Mouse (Mus musculus) heart, adult 18-20 months (tissue): Measurements from ENCODE around the gene Ctps. TPM values are rescaled to one million over a fixed set of nuclear protein-coding genes. Genes with fewer than 3 reads are reported as not detected.

Experiments used
- DNase-seq, 2 experiments: peaks; one replicate each; pipeline ENCODE4 v3.0.0; 2021 to 2022; ENCODE audit warnings: mixed read lengths in 1 of 2
- total RNA-seq, 2 experiments: library from RNA; stranded (reverse); gene quantifications; 2 replicates each; pipeline ENCODE4 v1.2.3; 2021

Ctps gene
- total RNA-seq, 2 experiments from 2014 or later = 25.9 to 28.0 TPM

GRCm38 (mm10) chr4:120571070-120571464, 991 bp upstream of the Ctps start:
- no peak for DNase-seq

- no peak for DNase-seq
Measured at GRCm38 (mm10) chr4:120570438-120571069, 478 bp upstream of the Ctps start.

- DNase-seq = peak in 1 of 2 experiments; percentile 43
Measured at GRCm38 (mm10) chr4:120569025-120569424, 1.1 kb downstream of the Ctps start.

- peak; percentile 37 to 53 for DNase-seq
Measured at GRCm38 (mm10) chr4:120568005-120568404, 2.1 kb downstream of the Ctps start.

- no peak for DNase-seq
Measured at GRCm38 (mm10) chr4:120565726-120566125, 4.3 kb downstream of the Ctps start.

DNA sequence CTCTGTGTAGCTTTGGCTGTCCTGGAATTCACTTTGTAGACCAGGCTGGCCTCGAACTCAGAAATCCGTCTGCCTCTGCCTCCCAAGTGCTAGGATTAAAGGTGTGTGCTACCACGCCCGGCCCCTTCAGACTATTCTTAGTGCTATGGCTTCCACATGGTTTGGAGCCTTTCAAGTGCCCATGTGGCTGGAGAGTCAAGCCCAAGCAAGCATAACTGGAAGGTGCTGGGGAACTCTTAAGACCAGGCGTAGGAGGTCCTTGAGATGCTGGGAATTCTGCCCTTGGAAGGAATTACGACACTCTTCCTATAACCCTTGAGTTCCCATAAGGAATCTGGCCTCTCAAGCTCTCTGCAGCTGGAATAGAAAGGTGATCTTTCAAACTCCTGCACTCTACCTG, 13.5 kb downstream of the Ctps start:
- DNase-seq = no peak

- DNase-seq = no peak
Measured at GRCm38 (mm10) chr4:120544896-120545295, 25.2 kb downstream of the Ctps start.

DNA sequence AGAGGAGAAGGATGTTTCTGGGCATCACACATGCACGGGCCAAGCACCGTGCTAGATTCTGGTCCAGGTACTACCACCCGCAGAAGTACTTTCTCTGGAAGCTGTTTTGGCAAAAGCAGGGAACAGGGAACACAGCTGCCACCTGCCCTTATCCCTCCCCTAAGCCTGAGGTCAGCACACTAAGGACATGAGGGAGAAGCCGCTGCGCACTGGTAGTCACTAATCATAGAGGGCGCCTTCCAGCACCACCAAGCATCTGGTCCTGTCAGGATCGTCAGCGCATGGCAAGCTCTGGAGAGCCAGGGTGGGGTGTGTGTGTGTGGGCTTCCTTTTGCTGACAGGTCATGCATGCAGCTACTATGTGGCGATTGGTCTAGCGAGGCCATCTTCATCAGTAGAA, 31.4 kb downstream of the Ctps start:
- no peak for DNase-seq

GRCm38 (mm10) chr4:120531986-120532385, 38.1 kb downstream of the Ctps start, which contains the start of gene Slfnl1:
Gene Slfnl1, plus strand, starts transcription at chr4:120532231.
- no peak for DNase-seq

DNA sequence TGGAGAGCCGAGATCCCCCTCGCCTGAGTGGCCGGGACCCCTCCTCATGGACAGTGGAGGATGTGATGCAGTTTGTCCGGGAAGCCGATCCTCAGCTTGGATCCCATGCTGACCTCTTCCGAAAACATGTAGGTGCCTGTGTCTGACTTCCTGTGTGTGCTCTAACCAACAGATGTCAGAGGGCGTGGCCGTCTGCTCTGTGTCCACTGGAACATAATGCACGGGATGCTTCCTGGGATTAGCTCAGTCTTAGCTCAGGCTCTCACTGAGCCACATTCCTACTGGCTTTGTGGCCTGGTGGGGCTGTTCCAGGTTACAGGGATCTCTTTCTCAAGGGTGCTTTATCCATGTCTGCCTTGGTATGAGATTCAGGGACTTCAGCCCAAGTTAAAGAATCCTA, 41.9 kb downstream of the Ctps start:
- peak in 1 of 2 experiments; percentile 49 for DNase-seq

GRCm38 (mm10) chr4:120523092-120523491, 47.0 kb downstream of the Ctps start:
- DNase-seq = no peak

DNA sequence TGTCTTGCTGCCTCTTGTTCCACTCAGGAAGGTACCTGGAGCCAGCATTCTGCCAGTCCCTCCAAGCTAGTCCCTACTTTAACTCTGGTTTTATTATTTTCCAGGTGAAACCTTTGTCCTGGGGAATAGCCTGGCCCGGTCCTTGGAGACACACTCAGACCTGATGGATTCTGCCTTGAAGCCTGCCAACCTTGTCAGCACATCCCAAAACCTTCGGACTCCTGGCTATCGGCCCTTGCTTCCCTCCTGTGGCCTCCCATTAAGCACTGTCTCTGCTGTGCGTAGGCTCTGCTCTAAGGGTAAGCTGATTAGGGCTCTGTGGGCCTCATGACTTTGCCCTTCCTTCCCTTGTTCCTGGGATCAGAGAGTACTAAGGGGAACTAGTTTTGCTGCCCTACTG, 47.7 kb downstream of the Ctps start:
- no peak for DNase-seq

- DNase-seq = no peak
Measured at GRCm38 (mm10) chr4:120521761-120522160, 48.3 kb downstream of the Ctps start.

GRCm38 (mm10) chr4:120517335-120517734, 52.7 kb downstream of the Ctps start:
- DNase-seq = peak; percentile 17 to 57

DNA sequence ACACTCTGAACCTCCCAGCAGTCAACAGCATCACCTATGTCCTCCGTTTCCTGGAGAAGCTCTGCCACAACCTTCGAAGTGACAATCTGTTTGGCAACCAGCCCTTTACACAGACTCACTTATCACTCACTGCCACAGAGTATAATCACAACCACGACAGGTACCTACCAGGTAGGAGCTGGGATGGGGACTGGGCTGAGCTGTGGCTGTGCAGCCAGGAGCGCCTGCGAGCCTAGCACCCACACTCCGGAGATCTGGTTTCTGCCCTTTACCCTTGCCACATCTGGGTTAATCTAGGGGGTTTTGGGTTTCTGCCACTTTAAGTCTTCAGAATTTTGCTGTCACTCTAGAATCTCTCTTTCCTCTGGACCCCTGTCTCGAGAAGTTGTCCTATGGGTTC, 53.2 kb downstream of the Ctps start:
- no peak for DNase-seq

- no peak for DNase-seq
Measured at GRCm38 (mm10) chr4:120516491-120516890, 53.6 kb downstream of the Ctps start.

GRCm38 (mm10) chr4:120514366-120514765, 55.7 kb downstream of the Ctps start:
- no peak for DNase-seq

DNA sequence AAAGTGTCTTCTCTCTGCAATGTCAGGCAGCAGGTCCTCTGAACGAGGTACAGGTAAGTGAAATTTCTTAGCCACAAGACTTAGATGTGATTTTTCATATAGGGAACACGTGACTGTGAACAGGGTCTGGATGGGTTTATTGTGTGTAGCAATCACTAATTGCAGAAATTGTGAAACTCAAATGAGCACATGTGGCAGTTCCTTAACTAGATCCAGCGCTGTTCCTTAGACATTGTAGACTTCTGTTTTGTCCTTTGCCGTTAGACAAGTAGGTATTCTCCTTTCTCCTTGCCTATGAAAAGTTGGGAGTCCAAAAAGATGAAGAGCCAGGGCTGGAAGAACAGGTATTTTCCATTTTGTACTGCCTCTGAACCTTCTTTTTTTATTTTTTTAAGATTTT, 58.9 kb downstream of the Ctps start:
- no peak for DNase-seq

GRCm38 (mm10) chr4:120506955-120507354, 63.1 kb downstream of the Ctps start:
- DNase-seq = no peak

Other genes with a start within 250 kb of the Ctps start
- 10 to 100 TPM; 47.8 to 50.0 TPM for gene Scmh1, start 165.0 kb downstream of the Ctps start, total RNA-seq
- not detected for gene Slfnl1, start 38.0 kb downstream of the Ctps start, total RNA-seq
- not detected for gene Gm8439, start 18.5 kb upstream of the Ctps start, total RNA-seq
- gene Cited4, start 96.3 kb upstream of the Ctps start, total RNA-seq = 10 to 100 TPM; 35.6 to 51.5 TPM
- gene Kcnq4, start 178.3 kb upstream of the Ctps start, total RNA-seq = 1 to 10 TPM; 1.5 to 1.9 TPM